Mouse (Mus musculus): ENCODE results near the gene Syn2. TPM values are rescaled to one million over a fixed set of nuclear protein-coding genes. Genes with fewer than 3 reads are reported as not detected.

The Syn2 gene
- polyA plus RNA-seq, 3 experiments from 2014 or later, result not detected

GRCm38 (mm10) chr6:115293877-115294276 is 159.2 kb downstream of the Syn2 start:
- ATAC-seq, result no peak

DNA sequence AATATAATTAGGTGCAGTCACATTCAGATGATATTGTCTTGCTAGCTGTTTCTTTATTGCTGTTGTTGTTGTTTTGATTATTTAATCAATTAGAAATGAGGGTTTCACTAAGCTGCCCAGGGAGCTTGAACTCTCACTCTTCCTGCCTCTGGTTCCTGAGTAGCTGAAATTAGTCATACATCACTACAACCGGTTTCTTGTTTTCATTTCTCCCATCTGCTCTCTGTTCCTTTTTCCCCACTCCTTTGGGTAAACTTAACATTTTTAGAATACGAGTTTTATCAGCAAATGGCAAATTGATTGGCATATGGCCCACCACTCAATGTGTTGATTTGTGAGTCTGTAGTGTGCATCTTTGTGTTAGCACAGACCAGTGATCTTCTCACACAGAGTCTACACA is 172.4 kb downstream of the Syn2 start:
- no peak for ATAC-seq

DNA sequence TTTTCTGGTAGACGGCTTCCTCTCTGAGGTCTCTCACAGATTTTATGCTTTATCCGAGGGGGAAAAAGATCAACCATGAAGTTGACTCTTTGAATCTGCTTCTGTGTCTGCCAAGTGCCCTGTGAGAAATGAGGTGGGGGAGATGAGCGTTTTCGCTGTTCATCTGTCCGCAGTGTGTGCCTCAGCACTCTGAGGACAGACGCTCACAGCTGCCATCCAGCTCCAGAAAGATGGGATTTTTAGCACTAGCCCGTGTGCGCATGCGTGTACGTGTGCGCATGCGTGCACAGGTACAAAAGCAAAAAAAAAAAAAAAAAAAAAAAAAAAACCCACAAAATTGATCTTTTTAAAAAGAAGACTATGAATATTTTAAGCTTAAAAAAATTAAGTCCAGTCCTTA is 178.1 kb downstream of the Syn2 start:
- ATAC-seq, result no peak

DNA sequence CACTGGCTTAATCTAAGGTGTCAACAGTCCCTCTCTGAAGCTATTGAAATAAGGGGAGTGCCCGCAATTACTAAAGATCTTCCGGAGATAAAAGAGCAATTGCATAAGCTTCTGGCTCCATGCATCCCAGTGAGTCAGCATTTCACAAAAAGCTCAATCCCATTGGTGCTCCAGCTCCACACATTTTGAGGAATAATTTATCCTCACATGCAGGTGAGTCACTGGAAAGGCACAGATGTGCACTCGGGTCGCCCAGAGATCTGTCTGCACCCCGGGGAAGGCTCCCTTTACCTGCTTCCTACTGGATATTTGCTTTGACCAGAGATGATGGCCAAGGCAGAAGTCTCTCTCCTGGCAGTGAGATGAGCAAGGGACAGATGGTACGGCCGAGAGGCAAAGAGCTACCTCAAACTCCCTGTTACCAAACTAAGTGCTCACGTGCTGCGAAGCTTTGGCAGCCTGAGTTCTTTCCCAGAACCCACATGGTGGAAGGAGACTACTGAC is 178.6 kb downstream of the Syn2 start:
- ATAC-seq, result no peak

DNA sequence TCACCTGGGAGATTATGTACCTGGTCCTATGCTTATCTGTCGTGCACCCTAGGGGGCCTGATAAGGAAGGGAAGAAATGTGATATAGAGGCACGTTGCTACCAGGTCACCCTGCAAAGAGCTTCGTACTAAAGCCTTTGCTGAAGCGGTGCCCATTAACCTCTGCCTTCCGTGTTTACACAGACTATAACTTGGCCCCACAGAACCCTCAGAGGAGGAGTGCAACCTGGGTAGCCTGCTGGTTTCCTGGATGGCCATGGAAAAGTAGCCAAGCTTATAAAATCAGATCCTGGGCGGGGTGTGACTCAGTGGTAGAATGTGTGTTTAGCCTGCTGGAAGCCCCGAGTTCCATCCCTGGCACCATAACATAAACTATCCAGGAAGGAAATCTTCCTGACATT is 179.2 kb downstream of the Syn2 start:
- ATAC-seq, result no peak

- no peak for ATAC-seq
Observed at GRCm38 (mm10) chr6:115315770-115316169, 181.1 kb downstream of the Syn2 start.

- no peak for ATAC-seq
Observed at GRCm38 (mm10) chr6:115316811-115317221, 182.1 kb downstream of the Syn2 start.

DNA sequence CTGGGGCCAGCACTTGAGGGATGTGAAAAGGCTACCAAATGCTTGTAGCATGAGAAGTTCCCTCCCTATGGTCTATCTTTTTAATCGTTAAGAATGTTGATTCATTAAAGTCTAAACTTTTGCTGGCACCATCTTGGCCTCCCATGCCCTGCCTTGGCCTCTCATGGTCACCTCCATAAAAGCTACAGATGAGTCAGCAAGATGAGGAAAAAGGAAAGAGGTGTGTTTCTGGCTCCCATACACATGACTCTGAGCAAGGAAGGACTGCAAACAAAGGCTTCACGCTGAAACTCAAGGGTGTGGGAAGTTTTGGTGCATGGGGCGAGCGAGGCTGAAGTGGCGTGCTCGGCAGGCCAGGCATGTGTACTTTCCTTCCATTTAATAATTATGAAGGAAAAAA is 184.1 kb downstream of the Syn2 start:
- no peak for ATAC-seq

DNA sequence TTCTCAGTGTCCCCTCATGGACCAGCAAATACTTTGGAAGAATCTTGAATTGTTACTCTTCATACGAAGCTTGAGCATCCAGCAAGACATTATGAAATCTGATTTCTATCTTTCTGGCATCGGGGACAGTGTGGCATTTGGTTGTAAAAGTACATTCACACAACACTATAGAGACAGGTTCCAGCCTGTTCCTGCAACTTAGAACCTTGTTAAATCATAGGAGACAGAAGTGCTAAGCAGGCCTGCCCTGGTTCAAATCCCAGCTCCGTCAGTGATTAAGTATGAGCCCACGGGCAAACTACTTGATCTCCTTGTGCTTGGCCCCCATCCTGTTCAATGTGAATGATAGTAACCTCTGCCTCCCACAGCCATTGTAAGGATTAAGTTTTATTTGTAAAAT is 185.0 kb downstream of the Syn2 start:
- ATAC-seq, result no peak

DNA sequence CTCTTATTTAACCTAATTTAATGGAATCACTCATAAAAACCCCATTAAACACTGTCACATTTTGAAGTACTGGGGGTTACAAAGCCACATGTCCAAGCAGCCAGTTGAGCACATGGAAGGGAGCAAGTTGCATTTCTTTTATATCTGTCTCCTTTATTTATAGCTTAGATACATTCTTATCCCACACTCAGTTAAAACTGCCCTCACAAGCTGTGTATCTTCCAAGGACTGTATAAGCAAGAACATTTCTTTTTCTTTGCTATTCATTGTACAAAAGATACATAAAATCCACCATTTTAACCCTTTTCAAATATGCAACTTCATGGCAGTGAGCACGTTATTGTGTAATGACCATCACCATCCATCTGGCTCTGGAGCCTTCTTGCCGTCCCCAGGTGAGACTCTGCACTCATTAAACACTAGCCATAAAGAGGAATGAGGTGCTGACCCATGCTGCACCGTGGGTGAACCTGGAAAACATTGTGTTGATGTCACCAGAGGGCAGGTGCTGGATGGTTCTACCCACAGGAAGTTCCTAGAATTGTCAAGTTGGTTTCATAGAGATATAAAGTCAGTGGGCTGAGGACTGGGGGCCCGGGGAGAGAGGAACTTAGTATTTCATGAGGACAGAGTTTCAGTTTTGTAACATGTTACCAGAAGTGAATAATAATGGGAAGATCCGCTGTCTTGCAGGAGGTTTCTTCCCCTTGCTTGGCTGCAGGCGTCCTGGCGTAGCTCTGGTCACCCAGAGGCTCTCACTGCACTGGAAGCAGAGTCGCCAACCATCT is 186.4 kb downstream of the Syn2 start:
- ATAC-seq, result no peak

DNA sequence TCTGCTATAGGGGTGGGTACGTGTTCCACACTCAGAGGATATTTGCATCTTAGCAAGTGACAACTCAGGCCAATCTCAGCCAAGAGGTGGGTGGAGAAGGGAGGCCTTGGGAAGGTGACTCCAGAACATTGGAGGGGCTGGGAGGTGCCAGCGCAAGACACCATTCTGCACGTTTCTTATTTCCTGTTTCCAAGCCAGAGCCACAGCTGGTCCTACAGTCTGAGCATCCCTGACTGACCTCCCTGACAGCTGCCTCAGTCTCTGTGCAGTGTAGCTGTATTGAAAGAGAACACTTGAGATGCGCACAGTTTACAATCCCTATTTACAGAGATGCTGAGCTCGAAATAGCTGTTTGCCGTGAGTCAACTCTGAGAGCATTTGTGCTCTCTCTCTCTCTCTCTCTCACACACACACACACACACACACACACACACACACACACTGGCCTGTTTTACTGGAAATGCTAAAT is 187.2 kb downstream of the Syn2 start:
- ATAC-seq, result no peak

DNA sequence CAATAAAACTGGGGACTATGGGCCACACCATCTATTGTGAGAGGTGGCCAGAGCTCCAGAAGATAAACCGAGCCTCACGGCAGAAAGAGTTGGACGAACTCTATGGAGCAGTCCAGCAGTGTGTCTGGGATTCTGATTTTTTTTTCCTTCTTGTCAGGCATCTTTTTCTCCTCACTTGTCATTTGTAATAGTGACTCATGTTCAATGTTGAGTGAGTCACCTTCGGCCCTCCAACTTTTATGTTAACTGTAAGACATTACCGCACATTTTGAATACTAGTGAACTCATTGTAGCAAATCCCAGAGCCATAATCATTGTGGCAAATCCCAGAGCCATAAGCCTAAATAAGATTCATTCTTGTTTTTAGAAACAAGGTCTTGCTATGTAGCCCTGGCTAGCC is 188.3 kb downstream of the Syn2 start:
- no peak for ATAC-seq

DNA sequence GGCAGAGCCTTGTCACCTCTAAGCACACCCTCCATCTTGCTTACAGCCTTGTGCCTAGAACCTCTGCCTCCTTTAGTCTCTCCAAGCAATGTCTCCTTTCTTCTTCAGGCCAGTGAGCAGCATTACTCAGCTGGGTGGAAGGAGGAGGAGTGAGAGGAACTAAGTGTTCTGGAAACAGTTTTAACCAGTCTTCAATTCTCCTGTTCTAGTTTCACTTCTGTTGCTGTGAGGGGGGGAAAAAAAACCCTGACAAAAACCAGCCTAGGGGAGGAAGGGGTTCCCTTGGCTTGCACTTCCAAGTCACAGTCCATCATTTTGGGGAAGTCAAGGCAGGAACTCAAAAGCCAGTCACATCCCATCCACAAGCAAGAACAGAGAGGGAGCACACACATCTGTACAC is 196.3 kb downstream of the Syn2 start:
- ATAC-seq, result no peak

Other genes with a start within 250 kb of the Syn2 start
- 100 to 1,000 TPM; 118 to 183 (median 152) TPM for gene Vgll4, start 164.9 kb upstream of the Syn2 start, polyA plus RNA-seq (2017; shearing (Covaris generic))
- 10 to 100 TPM; 19.7 to 33.2 (median 25.1) TPM for gene Tamm41, start 97.0 kb upstream of the Syn2 start, polyA plus RNA-seq (2017; shearing (Covaris generic))
- not detected for gene Gm17482, start 92.4 kb downstream of the Syn2 start, polyA plus RNA-seq (2017; shearing (Covaris generic))
- under 1 TPM in 1 of 3 experiments, not detected in 2; 0.08 TPM for gene Timp4, start 117.3 kb downstream of the Syn2 start, polyA plus RNA-seq (2017; shearing (Covaris generic))
- under 1 TPM; 0.43 to 0.99 (median 0.54) TPM for gene Pparg, start 226.0 kb downstream of the Syn2 start, polyA plus RNA-seq (2017; shearing (Covaris generic))